Mouse (Mus musculus): ENCODE measurements around the gene Zfp740. TPM values are rescaled to one million over a fixed set of nuclear protein-coding genes. Genes with fewer than 3 reads are reported as not detected.

Zfp740 gene
- 100 to 1,000 TPM; 146 to 149 TPM for total RNA-seq (2023)

DNA sequence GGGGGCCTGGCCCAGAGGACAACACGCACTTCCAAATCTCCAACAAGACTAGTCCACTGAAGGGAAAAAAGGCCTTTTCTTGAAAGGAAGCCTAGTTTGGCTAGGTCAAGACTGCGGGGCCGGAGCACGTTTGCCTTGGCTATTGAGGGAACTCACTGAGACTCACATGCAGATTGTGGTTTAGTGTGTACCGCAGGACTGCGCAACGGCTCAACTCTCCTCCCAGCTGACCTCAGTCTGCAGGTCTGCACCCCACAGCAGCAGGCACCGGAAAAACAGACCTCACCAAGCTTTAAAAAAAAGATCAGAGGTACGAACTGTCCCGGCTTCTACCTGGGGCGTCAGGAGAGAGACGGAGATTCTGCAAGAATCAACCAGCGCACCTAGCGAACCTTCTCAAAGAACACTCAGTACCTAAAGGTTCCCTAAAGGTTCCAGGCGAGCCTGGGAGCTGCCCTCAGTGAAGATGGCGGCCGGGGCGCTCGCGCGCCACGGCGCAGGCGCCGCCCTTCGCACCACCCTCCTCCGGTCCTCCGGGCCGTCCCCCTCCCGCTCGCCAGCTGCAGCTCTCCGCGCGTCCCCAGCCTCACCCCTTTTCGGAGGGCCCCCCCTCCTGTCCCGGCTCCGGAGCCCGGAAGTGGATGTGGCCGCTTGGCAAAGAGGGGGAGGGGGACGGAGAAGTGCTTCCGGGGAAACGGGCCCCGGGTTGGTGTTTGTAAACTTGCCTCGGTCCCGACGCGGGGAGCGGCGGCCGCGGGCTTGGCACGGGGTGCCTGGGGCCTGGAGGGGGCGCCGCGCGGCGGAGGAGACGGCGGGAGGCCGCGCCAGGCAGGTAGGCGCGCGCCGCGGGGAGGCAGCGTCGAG is at the start of gene Zfp740:
Gene Zfp740, plus strand, starts transcription at position 279 of the 864 bp plus-strand sequence.

DNA sequence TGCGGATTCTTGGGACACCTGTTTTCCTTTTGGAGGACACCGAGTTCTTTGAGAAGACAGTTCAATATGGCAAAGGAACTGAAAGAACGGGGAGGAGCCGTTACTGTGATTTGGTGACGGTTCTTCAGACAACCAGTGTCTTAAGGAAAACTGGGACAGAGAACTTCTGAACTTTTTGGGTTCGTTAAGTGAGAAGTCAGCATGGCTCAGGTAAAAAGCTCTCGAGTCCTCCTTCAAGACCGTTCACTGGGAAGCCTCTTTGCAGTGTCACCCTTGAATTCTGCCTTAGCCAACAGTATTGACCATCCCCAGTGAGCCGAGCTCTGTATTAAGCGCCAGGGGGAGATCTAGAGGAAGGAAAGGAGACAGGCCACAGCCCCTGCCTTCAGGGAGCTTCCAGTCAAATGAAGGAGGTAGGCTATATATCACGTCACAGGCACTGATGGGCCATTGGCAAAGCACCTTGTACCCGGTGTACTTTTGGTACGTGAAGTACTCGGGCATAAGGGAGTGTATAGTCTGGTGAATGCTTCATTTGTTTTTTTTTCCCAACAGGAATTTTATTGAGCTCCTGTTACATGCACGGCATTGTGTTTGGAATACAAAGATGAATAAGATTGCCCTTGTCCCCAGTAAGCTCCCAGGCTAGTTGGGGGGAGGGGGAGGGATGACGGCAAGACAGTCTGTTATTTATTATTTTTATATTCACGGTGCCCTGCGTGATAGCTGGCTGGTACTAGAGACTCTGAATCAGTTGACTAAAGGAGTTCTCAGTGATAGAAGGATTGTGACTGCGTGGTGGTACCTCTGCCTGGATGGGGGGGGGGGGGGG is 1.8 kb downstream of the Zfp740 start, which contains the start of gene Csad:
Gene Csad, minus strand, starts transcription at position 51 of the 832 bp plus-strand sequence.

DNA sequence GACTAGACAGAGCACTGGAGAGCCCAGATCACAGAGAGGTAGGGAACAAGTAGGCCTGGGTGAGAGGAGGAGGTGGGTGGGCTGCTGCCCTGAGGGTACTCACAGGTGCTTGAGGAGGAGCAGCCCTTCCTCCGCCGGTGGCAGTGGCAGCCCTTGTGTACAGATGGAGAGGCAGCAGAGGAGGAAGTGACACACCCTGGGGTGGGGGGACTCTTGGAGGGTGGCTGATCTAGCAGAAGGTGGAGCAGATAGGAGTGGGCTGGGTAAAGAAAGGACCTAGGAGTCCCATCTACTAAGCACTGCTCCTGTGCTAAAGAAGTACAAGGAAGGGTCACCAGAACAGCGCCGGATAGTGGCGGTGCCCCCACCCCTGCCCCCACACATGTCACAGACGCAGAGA is 28.7 kb downstream of the Zfp740 start, which contains the start of gene Itgb7:
Gene Itgb7, minus strand, starts transcription at position 197 of the 400 bp plus-strand sequence.

DNA sequence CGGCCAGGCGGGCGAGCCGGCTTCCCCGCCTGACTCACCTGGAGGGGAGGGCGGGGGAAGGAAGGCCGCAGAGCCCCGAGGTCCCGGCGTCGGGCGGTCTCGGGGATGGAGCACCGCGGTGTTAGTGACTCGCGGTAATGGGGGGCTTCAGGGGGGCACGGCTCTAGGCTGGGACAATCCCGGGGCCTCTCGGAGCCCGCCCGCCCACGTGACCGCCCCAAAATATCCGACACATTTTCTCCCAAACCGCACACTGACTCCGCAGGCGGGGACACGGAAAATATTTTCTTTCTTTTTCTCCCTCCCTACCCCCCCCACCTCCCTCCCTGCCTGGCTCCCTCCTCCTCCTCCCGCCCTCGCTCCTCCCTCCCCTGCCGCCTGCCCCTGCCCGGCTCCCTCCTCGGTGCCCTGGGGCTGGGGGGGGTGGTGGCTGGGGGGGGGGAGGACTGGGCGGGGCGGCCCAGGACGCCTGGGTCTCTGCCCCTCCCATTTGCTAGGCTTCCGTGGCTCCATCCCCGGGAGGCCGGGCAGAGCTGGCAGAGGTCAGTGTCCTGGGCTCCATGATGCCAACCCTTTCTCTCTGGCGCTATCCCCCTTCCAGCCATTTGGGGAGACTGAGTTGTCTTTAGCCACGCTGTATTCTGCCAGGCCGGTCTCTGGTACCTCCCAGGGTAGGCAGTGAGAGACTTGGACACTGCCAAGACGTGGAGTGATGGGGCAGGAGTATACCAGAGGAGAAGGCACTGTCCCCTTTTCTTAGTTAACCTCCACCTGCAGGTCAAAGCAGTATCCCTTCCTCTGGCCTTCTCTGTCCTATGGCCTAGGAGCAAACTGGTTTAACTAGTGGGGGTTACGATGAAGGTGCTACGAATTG is 54.4 kb downstream of the Zfp740 start, which contains the start of gene Rarg:
Gene Rarg, minus strand, starts transcription at position 316 of the 874 bp plus-strand sequence.

Other genes with a start within 250 kb of the Zfp740 start
- not detected for gene Krt78, start 249.0 kb upstream of the Zfp740 start, total RNA-seq (2023)
- not detected for gene Krt8, start 198.8 kb upstream of the Zfp740 start, total RNA-seq (2023)
- gene Krt18, start 175.1 kb upstream of the Zfp740 start, total RNA-seq (2023): not detected
- gene Eif4b, start 129.5 kb upstream of the Zfp740 start, total RNA-seq (2023): 100 to 1,000 TPM; 241 to 248 TPM
- gene Tns2, start 102.8 kb upstream of the Zfp740 start, total RNA-seq (2023): under 1 TPM; 0.15 to 0.77 TPM
- 10 to 100 TPM; 37.2 to 42.0 TPM for gene Spryd3, start 67.0 kb upstream of the Zfp740 start, total RNA-seq (2023)
- not detected for gene Igfbp6, start 58.9 kb upstream of the Zfp740 start, total RNA-seq (2023)
- gene Soat2, start 52.7 kb upstream of the Zfp740 start, total RNA-seq (2023): under 1 TPM; 0.41 to 0.50 TPM
- gene Csad, start 1.5 kb downstream of the Zfp740 start, total RNA-seq (2023): 10 to 100 TPM; 23.3 to 26.4 TPM
- 100 to 1,000 TPM; 229 to 246 TPM for gene Itgb7, start 28.7 kb downstream of the Zfp740 start, total RNA-seq (2023)
- gene Rarg, start 54.3 kb downstream of the Zfp740 start, total RNA-seq (2023): under 1 TPM in 1 of 2 experiments, not detected in 1; 0.38 TPM
- gene Gm9918, start 67.3 kb downstream of the Zfp740 start, total RNA-seq (2023): not detected
- 10 to 100 TPM; 28.8 to 32.5 TPM for gene Mfsd5, start 76.2 kb downstream of the Zfp740 start, total RNA-seq (2023)
- gene Espl1, start 93.0 kb downstream of the Zfp740 start, total RNA-seq (2023): 1 to 10 TPM in 1 of 2 experiments, under 1 TPM in 1; 0.93 to 1.3 TPM
- gene Pfdn5, start 122.9 kb downstream of the Zfp740 start, total RNA-seq (2023): 100 to 1,000 TPM; 526 to 540 TPM
- gene Myg1, start 128.5 kb downstream of the Zfp740 start, total RNA-seq (2023): 10 to 100 TPM; 70.1 to 72.8 TPM
- 10 to 100 TPM; 60.7 to 62.9 TPM for gene Aaas, start 147.5 kb downstream of the Zfp740 start, total RNA-seq (2023)
- not detected for gene Sp7, start 163.9 kb downstream of the Zfp740 start, total RNA-seq (2023)
- 100 to 1,000 TPM; 183 TPM for gene Sp1, start 202.9 kb downstream of the Zfp740 start, total RNA-seq (2023)
- gene Amhr2, start 242.1 kb downstream of the Zfp740 start, total RNA-seq (2023): 1 to 10 TPM in 1 of 2 experiments, under 1 TPM in 1; 0.74 to 2.6 TPM

Data from B cell, adult 67 days (primary cell).